ENCODE assay signal across 16 mouse cellular contexts in the genomic region with DNA sequence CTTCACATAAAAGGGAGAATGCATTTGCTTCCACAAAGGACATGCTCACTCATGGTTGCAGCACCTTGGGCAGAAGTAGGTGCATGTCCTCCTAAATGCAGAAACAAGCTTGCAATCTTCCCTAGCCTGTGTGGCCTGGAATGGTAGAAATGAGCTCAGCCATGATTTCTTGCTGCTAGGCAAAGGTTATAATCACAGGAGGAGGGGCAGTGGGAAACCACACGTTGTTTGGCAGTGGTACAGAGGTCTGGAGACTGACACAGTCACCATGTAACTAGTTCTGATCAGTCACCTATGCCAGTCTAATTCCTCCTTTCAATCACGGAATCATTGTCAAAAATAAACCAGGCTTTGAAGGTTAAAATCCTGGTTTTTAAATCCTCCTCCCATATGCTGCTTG.
"Had no signal": no experiment of that assay in that cellular context is flagged by ENCODE, and none has a peak within 500 bp of the region (broad histone marks: within the 10 kb centered on the region; RNA-seq: fewer than 3 reads in every experiment).

No protein-coding gene starts in this region.

- H3K4me3 ChIP-seq: limb, embryonic 13.5 days; liver, embryonic 15.5 days; midbrain, embryonic 10.5 days; myocyte; neural tube, embryonic 15.5 days had no signal

- ATAC-seq: inflammation-experienced regulatory T-cells, adult 6 months; intestine, postnatal 0 days; lung, postnatal 0 days had no signal

- H3K27me3 ChIP-seq: limb, embryonic 13.5 days; liver, embryonic 15.5 days; neural tube, embryonic 15.5 days had no signal

- H3K4me2 ChIP-seq: limb, embryonic 13.5 days; liver, embryonic 15.5 days; neural tube, embryonic 15.5 days had no signal

- H3K27ac ChIP-seq: limb, embryonic 13.5 days; liver, embryonic 15.5 days; midbrain, embryonic 10.5 days; neural tube, embryonic 15.5 days had no signal

- H3K9ac ChIP-seq: limb, embryonic 13.5 days; liver, embryonic 15.5 days; neural tube, embryonic 15.5 days had no signal

- H3K9me3 ChIP-seq: limb, embryonic 13.5 days; liver, embryonic 15.5 days; midbrain, embryonic 10.5 days; neural tube, embryonic 15.5 days had no signal

- H3K36me3 ChIP-seq: limb, embryonic 13.5 days; liver, embryonic 15.5 days; midbrain, embryonic 10.5 days; neural tube, embryonic 15.5 days had no signal

- H3K4me1 ChIP-seq: limb, embryonic 13.5 days; liver, embryonic 15.5 days; midbrain, embryonic 10.5 days; neural tube, embryonic 15.5 days had no signal

- DNase-seq: layer of hippocampus, adult 9-11 months; layer of hippocampus, postnatal 36 days; lung, adult 2 months; lung, postnatal 36 days; midbrain, embryonic 14.5 days; right cerebral cortex, adult 18-20 months; right cerebral cortex, postnatal 25 days; thymus, postnatal 25 days had no signal
